Mouse (Mus musculus): ENCODE measurements around the gene Dcaf10.

Dcaf10 gene

DNA sequence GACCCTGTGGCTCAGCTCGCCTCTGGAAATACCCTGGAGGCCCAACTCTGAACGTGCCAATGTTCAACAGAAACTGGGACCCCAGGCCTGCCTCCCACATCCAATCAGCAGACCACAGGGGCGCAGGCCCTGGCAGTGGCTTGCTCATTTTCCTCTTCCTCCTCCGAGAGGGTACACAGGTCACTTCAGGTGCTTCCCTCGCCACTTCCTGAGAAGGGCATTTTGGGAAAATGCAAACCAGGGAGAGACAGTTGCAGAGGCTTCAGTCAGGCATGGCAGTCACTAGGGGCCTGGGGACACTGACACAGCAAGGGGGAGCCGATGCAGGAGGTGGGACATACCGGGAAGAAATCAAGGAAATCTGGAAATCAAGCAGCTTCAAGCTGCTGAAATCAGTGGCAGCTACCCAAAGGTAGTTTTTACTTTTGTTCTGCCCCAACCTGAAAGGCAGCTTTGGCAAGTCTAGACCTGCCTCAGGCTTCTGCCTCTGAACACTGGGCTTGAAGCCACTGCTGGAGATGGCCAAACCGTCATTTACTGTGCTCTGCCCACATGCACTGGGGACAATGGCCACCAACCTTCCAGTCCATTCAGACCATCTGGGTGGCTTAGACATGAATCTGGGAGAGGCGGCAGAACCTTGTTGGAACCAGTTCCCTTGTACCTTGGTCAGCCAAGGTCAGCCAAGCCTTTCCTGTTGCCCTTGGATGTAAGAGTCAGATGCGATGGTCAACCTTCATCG, 79.8 kb downstream of the Dcaf10 start:
- DNase-seq: peak; percentile 69

DNA sequence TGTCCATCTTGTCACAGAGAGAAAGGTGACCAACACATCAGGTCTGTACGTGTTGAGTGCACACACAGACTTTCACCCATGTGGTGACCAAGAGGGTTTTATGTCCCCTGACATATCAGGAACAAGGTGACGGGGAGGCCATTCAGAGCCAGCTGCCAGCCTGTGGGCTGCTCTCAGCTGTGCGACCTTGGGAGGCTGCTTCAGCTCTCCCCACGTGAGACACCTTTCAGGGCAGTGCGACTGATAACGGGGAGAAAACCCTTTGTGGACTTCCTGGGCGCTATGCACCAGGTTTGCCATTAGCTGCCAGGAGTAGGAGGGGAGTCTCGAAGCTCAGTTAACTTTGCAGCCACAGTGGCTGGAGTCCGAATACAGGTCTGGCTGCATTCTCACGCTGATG, 80.7 kb downstream of the Dcaf10 start:
- no peak for DNase-seq

DNA sequence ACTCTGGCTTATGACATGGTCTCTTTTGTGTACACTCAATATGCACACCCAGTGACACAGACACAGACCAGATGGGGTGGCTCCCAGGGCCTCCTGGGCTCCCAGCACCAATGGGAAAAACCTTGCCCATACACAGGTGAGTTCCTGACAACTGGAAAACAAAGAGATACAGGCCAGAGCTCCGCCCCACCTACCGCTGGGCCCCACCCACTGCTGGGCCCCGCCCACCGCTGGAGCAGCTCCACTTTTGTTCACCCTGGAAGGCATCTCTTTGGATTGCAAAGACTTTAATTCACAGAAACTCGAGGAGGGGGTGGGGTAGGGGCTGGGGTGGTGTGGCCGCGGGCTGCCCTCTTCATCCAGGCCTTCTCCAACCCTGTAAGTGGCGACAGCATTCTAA, 81.5 kb downstream of the Dcaf10 start:
- DNase-seq: peak; percentile 42

- no peak for DNase-seq
Measured at GRCm38 (mm10) chr4:45426724-45427457, 85.0 kb downstream of the Dcaf10 start.

Data from kidney, postnatal 14 days (tissue).